Mouse (Mus musculus) heart, embryonic 13.5 days (tissue): ENCODE data around the gene Cd3g. TPM values are rescaled to one million over a fixed set of nuclear protein-coding genes. Genes with fewer than 3 reads are reported as not detected.

Experiments
- ATAC-seq: fragments of 200-750 bp; cut with Nextera tagmentation; 2 replicates; pipeline ENCODE4 v1.8.0; 2017; ENCODE audit warnings: moderate TSS enrichment; ENCODE audit not compliant: insufficient number of reproducible peaks, low FRiP score, low TSS enrichment; ENCODE audit errors: extremely low read depth
- H3K27ac ChIP-seq: fragments of 300-500 bp; sonication (generic); replicated peaks from 2 replicates; pipeline ENCODE4 v1.5.1; 2015; ENCODE audit warnings: moderate library complexity, mild to moderate bottlenecking, inconsistent platforms
- H3K27me3 ChIP-seq: fragments of 300-500 bp; sonication (generic); replicated peaks from 2 replicates; pipeline ENCODE4 v1.6.1; 2015; ENCODE audit warnings: mild to moderate bottlenecking, inconsistent platforms
- H3K36me3 ChIP-seq: fragments of 300-500 bp; sonication (generic); 2 replicates; pipeline ENCODE4 v1.6.1; 2015; ENCODE audit warnings: mild to moderate bottlenecking, inconsistent platforms
- H3K4me1 ChIP-seq: fragments of 300-500 bp; sonication (generic); 2 replicates; pipeline ENCODE4 v1.6.1; 2015; ENCODE audit warnings: inconsistent platforms
- H3K4me2 ChIP-seq: fragments of 300-500 bp; sonication (generic); 2 replicates; pipeline ENCODE4 v1.6.1; 2015; ENCODE audit warnings: inconsistent platforms, mild to moderate bottlenecking, moderate library complexity
- H3K4me3 ChIP-seq: fragments of 300-500 bp; sonication (generic); 2 replicates; pipeline ENCODE4 v1.5.1; 2015; ENCODE audit warnings: moderate library complexity, mild to moderate bottlenecking, inconsistent platforms
- H3K9ac ChIP-seq: fragments of 300-500 bp; sonication (generic); 2 replicates; pipeline ENCODE4 v1.6.1; 2015; ENCODE audit warnings: inconsistent platforms, mild to moderate bottlenecking, moderate library complexity
- H3K9me3 ChIP-seq: fragments of 300-500 bp; sonication (generic); 2 replicates; pipeline ENCODE4 v1.6.1; 2016; ENCODE audit warnings: inconsistent platforms
- WGBS: fragments of 180-500 bp; shearing (Covaris S2); methylation state at CpG from one replicate; pipeline ENCODE4 v1.1.7; 2015; ENCODE audit warnings: mixed read lengths; 5-methylcytosine and 5-hydroxymethylcytosine counted together
- polyA plus RNA-seq: library from polyadenylated mRNA; unstranded; fragments of >200 nt; fragmentation: Nextera tagmentation; extraction: Ambion mirVana; gene quantifications from 2 replicates; pipeline ENCODE4 v1.2.1, GENCODE M21; 2015

The Cd3g gene
- polyA plus RNA-seq, 1 experiment from 2014 or later, result 1.9 TPM

GRCm38 (mm10) chr9:45007404-45007803 is 27.2 kb upstream of the Cd3g start:
- 61% methylated on average over 12 of the region's 12 CpGs for WGBS
- Histone ChIP-seq H3K4me3 (no peak overlapping the region), H3K27me3 (peaks cover 52% of the 10 kb centered on the region), H3K27ac (no peak overlapping the region), H3K36me3 (no peaks in the 10 kb centered on the region), H3K9me3 (no peaks in the 10 kb centered on the region), H3K4me2 (no peak overlapping the region), H3K9ac (no peak overlapping the region), H3K4me1 (no peaks in the 10 kb centered on the region)
- no peak for ATAC-seq

DNA sequence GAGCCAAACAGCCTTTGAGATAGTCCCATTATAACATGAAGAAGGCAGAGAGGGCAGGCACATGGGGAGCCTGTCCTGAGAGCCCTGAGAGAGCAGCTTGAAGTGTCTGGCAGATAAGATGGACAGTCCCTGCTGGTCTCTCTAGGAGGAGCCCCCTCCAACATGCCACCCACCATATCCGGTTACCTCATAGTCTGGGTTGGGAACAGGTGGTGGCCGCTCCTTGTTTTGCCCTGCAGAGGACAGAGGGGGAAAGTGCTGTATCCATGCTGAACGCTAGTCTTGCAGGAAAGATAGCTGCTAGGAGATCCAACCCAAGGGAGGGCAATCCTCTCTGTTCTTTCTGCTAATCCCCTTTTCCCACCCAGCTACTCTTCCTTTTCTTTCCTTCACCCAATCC is 20.0 kb upstream of the Cd3g start:
- H3K9me3 ChIP-seq, result no peaks in the 10 kb centered on the region
- H3K27me3 ChIP-seq, result peaks cover 37% of the 10 kb centered on the region
- H3K4me2 ChIP-seq, result no peak overlapping the region
- H3K36me3 ChIP-seq, result no peaks in the 10 kb centered on the region
- no peaks in the 10 kb centered on the region for H3K4me1 ChIP-seq
- H3K9ac ChIP-seq, result no peak overlapping the region
- no peak overlapping the region for H3K4me3 ChIP-seq
- no peak for ATAC-seq
- WGBS, result 19% methylated on average over 3 of the region's 3 CpGs
- H3K27ac ChIP-seq, result no peak overlapping the region

GRCm38 (mm10) chr9:44999776-45000175 is 19.5 kb upstream of the Cd3g start:
- WGBS, result 68% methylated on average over 5 of the region's 5 CpGs
- H3K36me3 ChIP-seq, result no peaks in the 10 kb centered on the region
- no peak overlapping the region for H3K9ac ChIP-seq
- peaks cover 34% of the 10 kb centered on the region for H3K27me3 ChIP-seq
- no peak overlapping the region for H3K4me3 ChIP-seq
- no peaks in the 10 kb centered on the region for H3K9me3 ChIP-seq
- ATAC-seq, result no peak
- no peaks in the 10 kb centered on the region for H3K4me1 ChIP-seq
- H3K27ac ChIP-seq, result no peak overlapping the region
- no peak overlapping the region for H3K4me2 ChIP-seq

GRCm38 (mm10) chr9:44999171-44999570 is 18.9 kb upstream of the Cd3g start:
- WGBS, result 43% methylated on average over 6 of the region's 6 CpGs
- no peak for ATAC-seq
- Histone ChIP-seq H3K9ac (no peak overlapping the region), H3K27me3 (peaks cover 32% of the 10 kb centered on the region), H3K36me3 (no peaks in the 10 kb centered on the region), H3K9me3 (no peaks in the 10 kb centered on the region), H3K4me1 (no peaks in the 10 kb centered on the region), H3K27ac (no peak overlapping the region), H3K4me2 (no peak overlapping the region), H3K4me3 (no peak overlapping the region)

DNA sequence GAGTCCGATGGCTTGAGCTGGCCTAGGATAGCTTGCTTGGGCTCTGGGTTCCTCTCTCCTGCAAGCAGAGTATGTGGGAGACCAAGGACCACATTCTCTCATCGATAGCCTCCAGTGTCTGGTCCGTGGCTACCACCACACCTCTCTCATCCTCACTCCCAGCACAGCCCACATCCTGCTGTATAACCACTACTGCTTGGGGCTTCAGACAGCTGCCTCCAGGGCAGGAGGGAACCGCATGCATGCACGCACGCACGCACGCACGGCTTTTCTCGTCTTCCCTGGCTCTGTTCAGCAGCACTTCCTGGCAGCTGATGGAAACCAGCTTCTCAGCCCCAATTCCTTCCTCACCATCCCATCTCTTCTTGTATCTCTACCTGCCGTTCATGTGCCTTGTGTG is 17.9 kb upstream of the Cd3g start:
- 67% methylated on average over 11 of the region's 11 CpGs for WGBS
- Histone ChIP-seq H3K27ac (no peak overlapping the region), H3K9ac (no peak overlapping the region), H3K4me2 (no peak overlapping the region), H3K4me1 (no peaks in the 10 kb centered on the region), H3K36me3 (no peaks in the 10 kb centered on the region), H3K9me3 (no peaks in the 10 kb centered on the region), H3K27me3 (peaks cover 29% of the 10 kb centered on the region), H3K4me3 (no peak overlapping the region)
- ATAC-seq, result no peak

- no peak overlapping the region for H3K9ac ChIP-seq
- H3K4me3 ChIP-seq, result no peak overlapping the region
- H3K27me3 ChIP-seq, result peaks cover 21% of the 10 kb centered on the region
- H3K9me3 ChIP-seq, result no peaks in the 10 kb centered on the region
- no peak overlapping the region for H3K27ac ChIP-seq
- 91% methylated on average over 7 of the region's 7 CpGs for WGBS
- no peak for ATAC-seq
- H3K4me1 ChIP-seq, result no peaks in the 10 kb centered on the region
- H3K36me3 ChIP-seq, result no peaks in the 10 kb centered on the region
- no peak overlapping the region for H3K4me2 ChIP-seq
Measured at GRCm38 (mm10) chr9:44996590-44996989, 16.4 kb upstream of the Cd3g start.

DNA sequence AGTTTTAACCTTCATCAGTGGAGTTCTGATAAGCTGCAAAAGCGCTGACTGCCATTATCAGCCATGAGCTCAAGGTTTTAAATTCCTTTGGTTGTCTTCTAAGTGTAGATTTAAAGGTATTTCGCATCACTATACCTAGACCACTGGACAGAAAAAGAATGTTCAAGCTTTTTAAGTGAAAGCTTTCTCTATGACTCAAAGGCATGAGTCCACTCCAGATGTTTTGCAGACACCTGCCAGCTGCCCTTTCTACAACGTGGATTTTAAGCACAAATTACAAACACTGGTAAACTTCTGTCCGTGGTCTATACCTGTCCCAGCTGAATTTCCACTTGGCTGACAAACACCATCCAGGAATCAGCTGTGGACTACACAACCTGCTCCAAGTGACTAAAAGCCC is 14.7 kb upstream of the Cd3g start:
- no peak overlapping the region for H3K9ac ChIP-seq
- no peak overlapping the region for H3K4me3 ChIP-seq
- H3K4me2 ChIP-seq, result no peak overlapping the region
- no peak for ATAC-seq
- peaks cover 19% of the 10 kb centered on the region for H3K27me3 ChIP-seq
- 50% methylated on average over 4 of the region's 4 CpGs for WGBS
- H3K27ac ChIP-seq, result no peak overlapping the region
- H3K4me1 ChIP-seq, result no peaks in the 10 kb centered on the region
- no peaks in the 10 kb centered on the region for H3K9me3 ChIP-seq
- no peaks in the 10 kb centered on the region for H3K36me3 ChIP-seq

- Histone ChIP-seq H3K27me3 (peaks cover 6% of the 10 kb centered on the region), H3K4me2 (no peak overlapping the region), H3K36me3 (no peaks in the 10 kb centered on the region), H3K4me1 (no peaks in the 10 kb centered on the region), H3K9ac (no peak overlapping the region), H3K27ac (no peak overlapping the region), H3K9me3 (no peaks in the 10 kb centered on the region), H3K4me3 (no peak overlapping the region)
- 69% methylated on average over 2 of the region's 2 CpGs for WGBS
- ATAC-seq, result no peak
Measured at GRCm38 (mm10) chr9:44993268-44993667, 13.0 kb upstream of the Cd3g start.

DNA sequence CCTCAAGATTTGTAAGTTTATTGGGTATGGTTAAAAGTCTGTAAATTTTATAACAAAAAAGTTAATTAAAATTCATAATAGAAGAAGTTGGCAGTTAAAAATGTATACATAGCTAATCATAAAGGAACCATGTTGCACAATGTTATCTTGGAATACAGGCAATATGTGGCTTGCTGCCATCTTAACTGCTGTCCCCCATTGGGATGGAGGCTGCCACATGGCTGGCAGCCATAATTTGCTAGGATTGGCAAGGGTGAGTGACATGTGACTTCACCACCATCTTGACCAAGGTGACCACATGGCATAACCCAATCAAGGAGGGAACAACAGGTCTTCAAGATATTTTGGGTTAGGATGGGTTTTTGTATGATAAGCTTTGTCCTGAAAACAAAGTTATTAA is 12.0 kb upstream of the Cd3g start:
- H3K4me3 ChIP-seq, result no peak overlapping the region
- no peak overlapping the region for H3K4me2 ChIP-seq
- H3K9ac ChIP-seq, result no peak overlapping the region
- H3K4me1 ChIP-seq, result no peaks in the 10 kb centered on the region
- no peak for ATAC-seq
- H3K27me3 ChIP-seq, result peaks cover 3% of the 10 kb centered on the region; the same call in 1 of the 2 replicates
- H3K9me3 ChIP-seq, result no peaks in the 10 kb centered on the region
- no peak overlapping the region for H3K27ac ChIP-seq
- H3K36me3 ChIP-seq, result no peaks in the 10 kb centered on the region

- no peak for ATAC-seq
- H3K27ac ChIP-seq, result no peak overlapping the region
- no peaks in the 10 kb centered on the region for H3K36me3 ChIP-seq
- no peaks in the 10 kb centered on the region for H3K4me1 ChIP-seq
- H3K9me3 ChIP-seq, result no peaks in the 10 kb centered on the region
- 66% methylated on average over 2 of the region's 2 CpGs for WGBS
- no peak overlapping the region for H3K4me3 ChIP-seq
- H3K9ac ChIP-seq, result no peak overlapping the region
- peaks cover 3% of the 10 kb centered on the region; the same call in 1 of the 2 replicates for H3K27me3 ChIP-seq
- H3K4me2 ChIP-seq, result no peak overlapping the region
Measured at GRCm38 (mm10) chr9:44991821-44992220, 11.6 kb upstream of the Cd3g start.

GRCm38 (mm10) chr9:44986976-44987375 is 6.7 kb upstream of the Cd3g start:
- H3K27ac ChIP-seq, result no peak overlapping the region
- no peak overlapping the region for H3K4me2 ChIP-seq
- ATAC-seq, result no peak
- no peak overlapping the region for H3K9ac ChIP-seq
- 66% methylated on average over 5 of the region's 5 CpGs for WGBS
- H3K9me3 ChIP-seq, result no peaks in the 10 kb centered on the region
- peaks cover 9% of the 10 kb centered on the region for H3K27me3 ChIP-seq
- H3K4me3 ChIP-seq, result no peak overlapping the region
- H3K36me3 ChIP-seq, result no peaks in the 10 kb centered on the region
- no peaks in the 10 kb centered on the region for H3K4me1 ChIP-seq

DNA sequence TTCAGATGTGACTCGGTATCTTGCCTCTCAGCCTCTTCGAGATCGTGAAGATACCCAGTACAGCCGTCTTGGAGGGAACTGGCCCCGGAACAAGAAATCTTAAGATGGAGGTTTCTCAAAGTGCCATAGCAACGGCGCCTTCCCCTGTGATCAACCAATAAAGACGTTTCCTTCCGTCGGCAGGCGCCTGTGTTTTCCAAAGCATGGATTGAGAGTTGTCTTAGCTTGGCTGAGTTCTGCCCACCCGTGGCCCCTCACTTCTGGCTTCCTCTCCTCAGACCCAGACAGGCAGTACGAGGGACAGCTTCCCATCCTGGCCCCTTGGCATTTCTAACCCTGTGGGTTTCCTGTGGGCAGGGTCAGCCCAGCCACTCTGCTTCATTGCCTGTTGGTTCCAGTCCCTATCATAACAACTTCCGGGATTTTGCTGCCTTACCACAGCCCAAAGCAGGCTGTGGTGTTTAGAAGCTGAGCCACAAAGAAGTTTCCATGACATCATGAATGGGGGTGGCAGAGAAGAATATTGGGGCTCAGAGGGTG is 6.1 kb upstream of the Cd3g start:
- no peaks in the 10 kb centered on the region for H3K9me3 ChIP-seq
- peaks cover 9% of the 10 kb centered on the region for H3K27me3 ChIP-seq
- peak overlapping the region; percentile 18; the same call in 1 of the 2 replicates for H3K4me2 ChIP-seq
- H3K9ac ChIP-seq, result no peak overlapping the region
- ATAC-seq, result no peak
- H3K4me3 ChIP-seq, result no peak overlapping the region
- WGBS, result 51% methylated on average over 14 of the region's 14 CpGs
- no peaks in the 10 kb centered on the region for H3K36me3 ChIP-seq
- no peaks in the 10 kb centered on the region for H3K4me1 ChIP-seq
- H3K27ac ChIP-seq, result no peak overlapping the region
